Mouse (Mus musculus) spleen, adult 2 months (tissue): ENCODE measurements around the gene Olfr873.
"Not testable (repeated sequence)": the region's sequence is repeated elsewhere in the genome, so short reads cannot be mapped to it uniquely, and the experiment has no call there.

Experiments used
- CTCF ChIP-seq: fragments of 200-500 bp; IDR thresholded peaks from 2 replicates; pipeline ENCODE4 v1.5.1; 2011; ENCODE audit warnings: mild to moderate bottlenecking, inconsistent platforms; ENCODE audit not compliant: insufficient read depth, insufficient read length, insufficient replicate concordance; ENCODE audit errors: extremely low read depth
- POLR2A ChIP-seq: fragments of 200-500 bp; IDR thresholded peaks from 2 replicates; pipeline ENCODE4 v1.6.1; 2011; ENCODE audit warnings: low read depth, low read length, inconsistent platforms

GRCm38 (mm10) chr9:20295562-20295961 is 2.8 kb upstream of the Olfr873 start:
- TF ChIP-seq CTCF, POLR2A: not testable (repeated sequence)
